Comparison of ENCODE assay signal across 16 mouse cellular contexts in genomic region chr4:116615237-116615636, GRCm38 (mm10).
"Had no signal": no experiment of that assay in that cellular context is flagged by ENCODE, and none has a peak within 500 bp of the region (broad histone marks: within the 10 kb centered on the region; RNA-seq: fewer than 3 reads in every experiment).

No protein-coding gene starts in this region.

- H3K4me1 ChIP-seq: neural tube, embryonic 13.5 days; neural tube, embryonic 15.5 days; stomach, embryonic 15.5 days had no signal

- H3K27ac ChIP-seq: neural tube, embryonic 13.5 days; neural tube, embryonic 15.5 days; stomach, embryonic 15.5 days; stomach, postnatal 0 days had no signal

- H3K4me3 ChIP-seq: neural tube, embryonic 13.5 days; neural tube, embryonic 15.5 days; stomach, embryonic 15.5 days had no signal

- H3K4me2 ChIP-seq: neural tube, embryonic 13.5 days; neural tube, embryonic 15.5 days; stomach, embryonic 15.5 days had no signal

- H3K9ac ChIP-seq: neural tube, embryonic 13.5 days; neural tube, embryonic 15.5 days; stomach, embryonic 15.5 days had no signal

- H3K9me3 ChIP-seq: neural tube, embryonic 13.5 days; neural tube, embryonic 15.5 days; stomach, embryonic 15.5 days had no signal

- DNase-seq: retina, postnatal 1 day; right cerebral cortex, adult 18-20 months; right cerebral cortex, postnatal 14 days; right cerebral cortex, postnatal 25 days; right cerebral cortex, postnatal 4 days; spleen, adult 18-20 months; thymus, adult 18-20 months; thymus, adult 2 months; thymus, postnatal 14 days; thymus, postnatal 25 days; thymus, postnatal 36 days; thymus, postnatal 4 days had no signal

- H3K27me3 ChIP-seq: neural tube, embryonic 13.5 days; neural tube, embryonic 15.5 days; stomach, embryonic 15.5 days had no signal
